Mouse (Mus musculus): ENCODE results near the gene Raf1. TPM values are rescaled to one million over a fixed set of nuclear protein-coding genes. Genes with fewer than 3 reads are reported as not detected.

Gene Raf1
- total RNA-seq, 2 experiments from 2014 or later: 95.1 to 114 TPM

Other genes starting within 250 kb of the Raf1 start
- 10 to 100 TPM in 1 of 2 experiments, 1 to 10 TPM in 1; 8.8 to 15.7 TPM for gene Tsen2, start 132.0 kb downstream of the Raf1 start, total RNA-seq (2021)
- under 1 TPM; 0.51 to 0.81 TPM for gene Mkrn2os, start 84.1 kb downstream of the Raf1 start, total RNA-seq (2021)
- gene Mkrn2, start 74.7 kb downstream of the Raf1 start, total RNA-seq (2021): 10 to 100 TPM; 32.1 to 34.1 TPM
- gene Tmem40, start 85.8 kb upstream of the Raf1 start, total RNA-seq (2021): under 1 TPM; 0.79 to 0.93 TPM
- 10 to 100 TPM; 10.4 to 16.1 TPM for gene Cand2, start 97.9 kb upstream of the Raf1 start, total RNA-seq (2021)
- gene Rpl32, start 132.1 kb upstream of the Raf1 start, total RNA-seq (2021): 1,000 to 10,000 TPM; 1,305 to 1,319 TPM
- gene Efcab12, start 161.8 kb upstream of the Raf1 start, total RNA-seq (2021): under 1 TPM; 0.57 to 1.00 TPM
- 1 to 10 TPM; 3.6 to 5.2 TPM for gene Mbd4, start 176.7 kb upstream of the Raf1 start, total RNA-seq (2021)
- gene Ift122, start 176.8 kb upstream of the Raf1 start, total RNA-seq (2021): 10 to 100 TPM; 13.4 to 16.0 TPM

Measured in adrenal gland, postnatal 10 days (tissue).